Mouse (Mus musculus) fibroblast of lung, adult 2 months (primary cell): ENCODE data around the gene Atp2c1.

Experiments used
- DNase-seq: peaks from one replicate; pipeline ENCODE4 v3.0.0-alpha.2; 2011; ENCODE audit warnings: low read depth

Gene Atp2c1

DNA sequence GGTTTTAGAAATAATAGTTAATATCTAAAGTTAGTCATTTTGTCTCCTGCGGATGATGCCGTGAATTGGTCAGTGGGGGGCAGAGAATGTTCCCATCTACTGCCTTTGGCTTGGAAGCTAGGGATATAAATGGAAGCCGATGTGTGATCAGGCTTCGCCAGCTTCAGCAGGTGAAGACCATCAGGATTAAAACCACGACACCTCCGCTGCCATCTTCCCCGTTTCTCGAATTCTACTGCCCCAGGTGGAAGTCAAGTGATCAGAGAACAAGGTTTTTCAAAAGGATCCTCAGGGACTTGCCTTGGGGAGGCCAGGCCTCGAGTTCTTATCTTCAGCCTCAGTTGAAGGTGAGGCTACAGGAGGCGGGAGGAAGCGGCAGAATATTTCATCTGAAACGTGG lies at the start of gene Atp2c1:
Gene Atp2c1 (minus strand): TSS at position 101 of the 400 bp plus-strand sequence.
- no peak for DNase-seq

DNA sequence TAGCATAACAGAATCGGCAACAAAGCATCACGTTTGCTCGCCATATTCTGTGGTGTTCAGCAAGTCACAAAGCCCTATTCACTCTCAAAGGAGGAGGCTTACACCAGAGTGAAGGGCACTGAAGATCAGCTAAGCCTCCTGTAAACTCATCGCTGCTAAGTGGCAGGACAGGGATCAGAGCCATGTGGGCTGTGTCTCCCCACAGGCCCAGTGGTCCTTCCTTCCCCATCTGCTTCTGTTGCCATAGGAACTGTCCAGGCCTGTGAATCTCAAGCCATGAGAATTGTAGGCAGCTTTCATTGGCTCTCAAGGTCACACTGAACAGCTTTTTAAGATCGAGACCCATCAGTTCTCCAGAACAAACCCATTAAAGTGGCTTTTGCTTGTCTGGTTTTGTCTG lies 30.3 kb upstream of the Atp2c1 start:
- no peak for DNase-seq

DNA sequence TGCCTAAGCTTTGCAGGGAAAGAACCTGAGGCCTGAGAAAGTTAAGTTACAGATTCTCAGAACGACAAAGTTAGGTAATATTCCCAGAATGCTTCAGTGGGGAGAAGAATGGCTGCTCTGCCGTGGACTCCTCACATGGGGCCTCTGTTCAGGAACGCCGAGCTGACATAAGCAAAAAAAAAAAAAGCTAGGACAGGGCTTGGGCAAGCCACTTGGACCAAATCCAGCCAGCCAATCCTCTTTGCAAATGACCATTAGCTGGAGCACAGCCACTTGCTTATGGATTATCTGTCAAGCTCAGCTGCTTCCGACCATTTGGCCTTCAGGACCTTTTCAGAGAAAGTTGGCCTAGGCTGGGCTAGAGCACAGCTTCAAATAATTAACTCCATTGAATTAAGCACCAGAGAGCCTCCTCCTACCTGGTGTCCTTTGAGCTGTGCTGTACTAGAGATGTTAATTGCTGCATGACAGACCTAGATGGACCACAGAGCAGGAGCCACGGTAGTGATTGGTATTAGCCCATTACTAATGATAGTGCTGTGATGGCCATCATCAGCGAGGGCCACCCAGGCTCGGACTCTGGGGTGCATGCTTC lies 29.1 kb upstream of the Atp2c1 start:
- DNase-seq, result no peak

DNA sequence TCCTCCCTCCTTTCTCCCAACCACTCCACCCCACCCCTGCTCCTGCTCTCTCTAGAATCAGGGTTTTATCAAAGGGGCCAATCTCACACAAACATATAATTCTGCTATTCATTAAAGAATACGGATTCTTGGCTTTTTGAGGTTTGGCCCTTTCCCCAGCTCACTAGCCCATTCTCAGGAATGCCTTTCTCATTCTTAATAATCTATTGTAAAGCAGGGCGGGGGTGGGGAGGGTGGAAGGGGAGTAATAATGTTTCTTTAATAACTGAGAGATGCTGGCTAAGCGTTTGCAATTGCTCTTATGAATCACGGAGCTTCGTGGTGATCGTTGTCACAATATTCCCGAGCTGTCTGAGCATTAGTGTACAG lies 27.3 kb upstream of the Atp2c1 start:
- no peak for DNase-seq

DNA sequence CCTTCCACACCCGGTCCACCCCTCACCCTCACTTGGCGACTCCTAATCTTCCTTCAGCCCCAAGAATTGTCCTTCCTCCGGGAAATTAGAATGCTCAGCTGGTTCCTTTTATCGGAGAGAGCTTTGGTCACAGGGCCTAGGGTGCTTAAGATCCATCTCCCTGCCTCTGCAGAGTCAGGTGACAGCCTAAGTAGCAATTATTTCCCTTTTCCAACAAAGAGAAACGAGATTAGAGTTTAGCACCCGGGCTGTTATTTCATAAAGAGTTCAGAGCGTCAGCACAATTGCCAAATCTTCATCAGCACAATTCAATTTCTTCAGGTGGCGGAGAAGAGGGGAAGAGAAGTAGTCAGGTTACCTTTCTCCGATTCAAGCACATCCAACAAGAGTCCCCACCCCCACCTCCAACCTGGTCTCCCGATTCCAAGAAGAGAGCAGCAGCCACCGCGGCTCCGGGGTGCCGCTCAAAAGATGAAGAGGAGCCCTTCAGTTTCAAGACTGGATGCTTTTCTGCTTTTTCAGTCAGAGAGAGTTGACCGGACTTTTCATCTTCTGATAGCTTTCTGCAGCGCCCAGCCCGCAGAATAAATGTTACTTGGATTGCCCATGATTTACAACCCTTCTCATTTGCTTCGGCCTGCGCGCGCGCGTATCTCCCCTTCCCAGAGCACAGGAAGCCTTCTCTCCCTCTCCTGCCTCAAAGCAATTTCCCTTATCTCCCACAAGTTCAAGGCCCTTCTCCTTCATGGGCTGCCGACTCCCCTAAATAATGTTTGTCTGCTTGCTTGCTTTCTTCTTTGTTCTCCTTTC lies 26.7 kb upstream of the Atp2c1 start:
- no peak for DNase-seq

DNA sequence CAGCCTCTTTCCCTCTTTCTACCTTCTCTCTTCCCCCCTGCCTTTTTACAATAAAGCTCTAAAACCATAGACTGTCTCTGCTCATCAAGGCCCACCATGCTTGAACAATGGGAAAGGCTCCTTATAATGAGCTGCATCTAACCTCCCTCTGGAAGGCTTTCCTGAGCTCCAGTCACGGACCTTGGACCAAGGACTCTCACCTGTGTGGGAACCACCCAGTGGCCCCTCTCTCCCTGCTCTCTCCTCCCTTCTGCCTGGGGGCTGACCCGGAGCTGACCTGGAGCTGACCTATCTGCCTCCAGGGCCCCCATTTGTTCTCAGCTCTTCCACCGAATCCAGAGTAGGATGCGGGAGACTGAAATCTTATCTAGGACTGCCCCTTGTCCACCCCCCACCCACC lies 24.3 kb upstream of the Atp2c1 start:
- no peak for DNase-seq

DNA sequence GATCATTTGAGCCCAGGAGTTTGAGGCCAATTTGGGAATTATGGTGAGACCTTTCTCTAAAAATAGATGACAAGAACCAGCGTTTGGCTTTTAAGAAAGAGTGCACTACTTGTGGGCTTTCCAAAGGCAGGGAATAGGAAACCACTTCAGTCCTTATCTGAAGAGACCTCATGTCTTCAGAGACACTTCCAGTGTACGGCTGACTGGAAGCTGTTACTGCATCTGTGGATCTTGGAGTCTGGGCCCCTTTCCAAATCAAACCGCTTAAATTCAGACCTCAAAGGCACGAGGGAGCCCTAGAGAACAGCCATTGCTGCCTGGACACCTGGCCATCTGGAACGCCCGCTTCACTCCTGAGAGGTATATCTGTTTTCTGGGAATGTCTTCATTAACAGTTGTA lies 22.0 kb upstream of the Atp2c1 start:
- DNase-seq, result no peak

DNA sequence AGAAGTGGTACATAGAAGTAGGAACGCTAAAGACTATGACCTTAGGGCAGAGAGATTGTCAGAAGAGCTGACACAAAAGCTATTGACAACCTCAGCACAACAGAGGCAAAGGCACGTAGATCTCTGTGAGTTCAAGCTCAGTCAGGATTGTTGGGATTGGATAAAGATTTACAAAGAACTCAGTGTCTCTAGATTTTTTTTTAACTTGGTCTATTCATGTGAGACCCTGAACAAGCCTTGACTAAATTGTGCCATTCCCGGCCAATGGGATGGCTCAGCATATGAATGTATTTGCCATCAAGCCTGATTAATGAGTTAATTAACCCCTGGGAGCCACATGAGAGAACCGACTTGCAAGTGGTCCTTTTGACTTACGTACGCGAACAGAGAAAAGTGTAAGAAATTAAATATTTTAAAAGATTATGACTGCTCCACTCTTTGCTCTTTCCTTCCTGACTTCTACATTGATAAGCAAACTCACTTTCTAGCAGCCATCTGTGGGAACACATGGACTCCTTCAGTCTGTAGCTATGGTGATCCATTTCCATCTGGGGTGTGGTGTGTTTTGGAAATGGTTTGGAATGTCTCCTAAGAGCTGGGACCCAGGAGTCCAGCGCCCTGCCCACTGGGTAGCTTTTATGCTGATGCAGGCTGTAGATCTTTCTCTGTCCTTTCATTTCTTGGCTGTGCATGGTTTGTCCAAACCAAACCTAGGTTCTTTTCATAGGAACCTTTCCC lies 17.1 kb upstream of the Atp2c1 start:
- no peak for DNase-seq

DNA sequence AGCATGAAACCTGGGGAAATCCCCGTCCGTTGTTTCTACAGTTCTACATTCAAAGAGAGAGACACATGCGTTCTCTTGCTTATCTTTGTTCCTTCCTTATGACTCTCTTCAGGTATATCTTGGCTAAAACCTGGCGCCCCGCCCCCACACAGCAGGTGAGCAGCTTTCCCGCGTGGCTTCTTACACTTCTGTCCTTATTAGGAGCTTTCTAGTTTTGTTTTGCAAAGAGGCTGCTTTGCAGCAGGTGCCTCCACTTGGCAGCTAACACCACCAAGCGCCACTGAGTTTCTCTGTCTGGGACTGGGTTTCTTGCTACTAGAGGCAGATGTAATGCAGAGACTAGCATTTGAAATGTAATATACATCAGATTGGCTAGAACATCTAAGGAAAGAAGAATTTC lies 10.4 kb upstream of the Atp2c1 start:
- no peak for DNase-seq

DNA sequence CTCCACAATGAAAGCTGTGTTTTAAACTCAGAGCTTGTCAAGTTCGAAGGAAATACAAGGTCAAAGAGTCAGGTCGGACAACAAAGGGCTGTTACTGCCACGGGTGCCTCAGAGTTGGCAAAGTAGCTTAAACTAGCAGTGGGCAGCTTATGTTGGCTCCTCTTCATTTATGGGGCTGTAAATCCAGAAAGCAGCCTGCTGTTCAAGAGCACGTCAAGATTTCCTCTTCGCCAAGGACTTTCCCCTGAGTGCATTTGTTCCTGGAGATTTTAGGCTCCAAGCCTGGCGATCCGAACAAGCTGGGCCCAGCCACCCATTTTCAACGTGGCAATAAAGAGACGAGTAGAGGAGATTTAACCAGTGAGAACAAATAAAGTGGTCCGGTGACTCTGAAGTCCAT lies 9.8 kb upstream of the Atp2c1 start:
- no peak for DNase-seq

DNA sequence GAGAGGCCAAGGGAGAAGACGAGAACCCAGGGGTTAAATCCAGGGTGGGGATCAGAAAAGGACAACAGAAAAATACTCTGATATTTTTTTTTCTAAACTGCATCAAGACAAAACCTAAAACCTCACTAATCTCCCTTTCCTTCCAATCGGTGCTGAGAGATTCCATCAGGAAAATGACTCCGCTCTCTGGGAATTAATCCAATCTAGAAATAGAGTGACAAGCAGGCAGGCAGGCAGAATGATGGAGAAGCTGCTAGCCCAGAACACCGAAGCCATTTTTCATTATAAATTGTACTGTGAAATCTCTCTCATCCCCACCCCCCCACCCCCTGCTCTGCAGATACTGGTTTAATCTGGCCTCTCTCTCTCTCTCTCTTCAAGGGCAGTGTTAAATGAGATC lies 1.8 kb downstream of the Atp2c1 start:
- DNase-seq, result no peak

DNA sequence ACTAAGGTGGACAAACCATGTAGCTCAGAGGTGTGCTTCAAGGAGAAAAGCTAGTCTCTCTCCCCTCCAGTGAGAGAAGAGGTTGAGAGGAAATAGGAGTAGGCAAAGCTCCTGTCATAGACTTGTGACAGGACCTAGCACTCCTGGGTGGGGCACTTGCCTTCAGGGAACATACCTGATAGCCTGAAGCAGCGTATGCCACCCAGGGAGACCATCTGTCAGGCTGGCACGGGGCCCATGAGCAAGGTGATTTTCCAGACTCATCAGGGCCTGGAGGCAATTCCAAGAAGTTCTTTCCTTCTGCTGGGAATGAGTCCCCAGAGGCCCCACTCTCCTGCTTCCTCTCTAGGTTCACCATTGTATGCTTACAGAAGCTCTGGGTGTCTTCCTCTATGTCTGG lies 4.1 kb downstream of the Atp2c1 start:
- no peak for DNase-seq

DNA sequence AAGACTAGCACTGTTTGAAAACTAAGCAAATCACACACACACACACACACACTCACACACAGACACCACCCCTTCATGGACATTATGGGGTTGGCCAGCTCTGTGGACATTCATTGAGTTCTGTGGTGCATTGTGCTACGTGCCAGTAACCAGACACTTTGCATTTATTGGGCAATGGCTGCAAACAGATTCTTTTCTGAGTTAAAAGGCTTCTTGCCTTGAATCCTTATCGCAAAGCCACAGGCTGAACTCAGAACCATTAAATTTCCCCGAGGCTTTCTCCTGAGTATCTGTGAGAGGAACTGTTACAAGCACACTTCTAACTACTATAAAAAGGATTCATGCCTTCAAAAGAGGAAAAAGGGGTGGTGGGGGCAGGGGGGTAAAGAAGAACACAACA lies 5.1 kb downstream of the Atp2c1 start:
- DNase-seq, result no peak

DNA sequence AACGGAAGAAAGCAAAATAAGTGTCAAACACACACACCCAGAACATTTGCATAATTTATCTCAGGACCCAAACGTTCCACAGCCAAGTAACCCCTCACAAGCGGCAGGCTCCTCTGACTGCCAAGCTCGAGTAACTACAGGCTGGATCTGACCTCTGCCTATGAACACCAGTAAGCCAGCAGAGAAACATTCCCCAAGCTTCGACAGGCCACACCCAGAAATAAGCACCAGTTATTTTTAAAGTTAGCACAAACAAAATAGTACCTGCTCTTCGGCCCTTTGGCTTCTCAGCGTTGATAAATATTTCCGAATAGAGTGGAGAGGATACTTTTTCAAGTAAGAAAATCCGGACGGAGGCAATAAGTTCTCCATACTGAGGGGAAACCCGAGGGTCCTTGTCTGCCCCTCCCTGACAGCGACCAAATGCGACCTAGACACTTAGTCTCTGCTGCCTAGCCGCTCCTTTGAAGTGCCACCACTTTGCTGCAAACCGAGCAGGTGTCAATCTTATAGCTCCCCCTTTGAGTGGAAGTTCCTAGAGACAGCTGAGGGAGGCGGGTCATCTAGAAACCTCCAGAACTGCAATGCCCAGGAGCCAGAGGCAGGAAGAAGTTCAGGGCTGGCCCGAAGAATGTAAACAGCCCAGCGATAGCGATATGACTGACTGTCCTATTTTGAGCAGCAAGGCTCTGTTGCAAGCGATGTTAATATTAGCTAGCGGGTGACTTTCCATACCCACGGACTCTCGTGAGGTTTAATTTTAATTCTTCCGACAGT lies 6.2 kb downstream of the Atp2c1 start:
- DNase-seq, result no peak

DNA sequence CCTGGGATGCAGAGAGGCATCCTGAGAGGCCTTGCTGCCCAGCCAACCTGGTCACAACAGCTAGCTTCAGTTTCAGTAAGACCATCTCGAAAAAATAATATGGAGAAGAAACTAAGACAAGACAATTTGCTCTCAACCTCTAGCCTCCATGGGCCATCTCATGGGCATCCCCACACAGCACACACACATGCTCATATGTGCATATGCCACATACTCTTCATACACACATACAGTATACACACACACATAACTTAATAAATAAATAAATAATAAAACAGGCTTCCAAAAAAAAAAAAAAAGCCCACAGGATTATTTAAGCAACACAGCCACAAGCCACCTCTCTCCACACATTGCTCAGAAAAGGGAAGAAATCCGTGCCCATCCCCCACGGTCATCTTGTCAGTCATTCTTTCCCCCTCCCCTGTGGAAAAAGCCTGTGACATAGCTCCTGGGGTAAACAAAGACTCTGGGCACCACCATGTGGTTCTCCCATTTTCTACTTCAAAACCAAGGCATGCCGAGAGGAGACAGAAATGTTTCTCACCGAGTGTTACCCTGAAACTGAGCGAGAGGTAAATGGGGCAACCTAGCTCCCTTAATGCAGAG lies 7.7 kb downstream of the Atp2c1 start:
- DNase-seq, result no peak

DNA sequence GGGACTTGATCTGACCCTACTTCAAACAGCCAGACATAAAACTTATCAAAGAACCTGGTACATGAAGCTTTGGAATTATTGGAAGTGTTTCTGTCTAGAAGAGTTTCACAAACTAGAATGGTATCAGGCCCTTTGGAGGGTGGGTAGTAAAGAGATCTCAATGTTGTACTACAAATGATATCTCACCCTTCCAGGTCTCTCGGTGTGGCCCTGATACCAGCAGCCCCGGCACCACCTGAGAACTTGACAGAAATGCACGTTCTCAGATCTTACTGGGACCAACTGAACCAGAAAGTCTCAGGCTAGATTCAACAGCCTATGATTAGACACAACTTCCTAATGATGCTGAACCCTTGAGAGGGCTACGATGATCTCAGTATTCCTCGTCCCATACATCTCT lies 23.4 kb downstream of the Atp2c1 start:
- DNase-seq, result no peak

DNA sequence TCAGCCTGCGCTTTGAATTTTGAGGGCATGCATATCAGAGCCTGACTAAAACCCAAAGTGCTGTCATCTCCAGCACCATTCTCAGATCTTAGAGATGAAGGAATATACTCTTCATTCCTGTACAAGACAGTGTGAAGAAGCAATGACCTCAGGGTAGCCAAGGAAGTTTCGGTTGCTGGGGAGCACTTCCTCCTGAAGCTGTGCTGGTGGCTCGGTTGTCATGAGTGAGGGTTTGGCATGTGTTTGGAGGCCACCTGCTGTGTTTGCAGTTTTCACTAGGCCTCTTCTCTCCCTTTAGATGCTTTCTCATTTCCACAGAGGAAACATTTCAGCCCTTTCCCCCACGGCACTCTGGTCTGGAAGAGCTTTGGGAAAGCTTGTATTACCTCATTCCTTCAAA lies 24.7 kb downstream of the Atp2c1 start:
- DNase-seq, result no peak

DNA sequence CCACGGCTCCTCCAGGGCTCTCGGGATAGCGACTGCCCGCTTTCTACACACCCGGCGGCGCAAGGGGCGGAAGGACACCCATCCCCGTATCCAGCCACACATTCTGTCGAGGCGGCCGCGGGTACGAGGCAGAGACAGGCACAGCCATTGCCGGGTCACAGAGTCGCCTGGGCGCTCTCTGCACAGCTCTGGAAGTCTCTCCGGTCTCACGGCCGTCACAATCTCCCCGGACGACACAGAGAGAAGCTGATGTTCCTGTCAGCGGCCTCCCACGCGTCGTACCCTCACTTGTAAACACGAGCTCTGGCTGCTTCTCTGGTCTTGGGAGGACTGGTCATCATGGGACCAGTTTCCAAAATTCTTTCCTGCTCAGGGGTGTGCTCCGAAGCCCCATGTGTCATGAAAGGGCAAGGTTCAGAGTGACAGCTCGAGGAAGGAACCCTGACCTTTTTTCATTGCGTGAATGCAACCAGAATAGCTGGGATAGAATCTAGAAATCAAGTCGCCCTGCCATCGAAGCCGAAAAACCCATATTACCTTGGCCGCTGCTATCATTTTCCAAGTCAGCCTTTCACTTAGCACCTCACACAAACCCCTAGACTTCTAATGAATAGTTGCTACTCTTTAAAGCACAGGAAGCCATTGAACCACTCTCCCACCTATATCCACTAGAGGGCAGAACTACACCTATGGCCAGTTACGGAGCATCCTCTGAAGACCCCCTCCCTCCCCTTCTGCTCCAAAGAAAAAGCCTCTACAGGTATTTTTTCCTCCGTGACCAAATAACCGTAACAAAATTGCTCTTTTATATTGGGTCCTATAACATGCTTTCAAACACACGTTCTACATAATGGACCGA lies 31.6 kb downstream of the Atp2c1 start:
- peak; percentile 31 for DNase-seq

DNA sequence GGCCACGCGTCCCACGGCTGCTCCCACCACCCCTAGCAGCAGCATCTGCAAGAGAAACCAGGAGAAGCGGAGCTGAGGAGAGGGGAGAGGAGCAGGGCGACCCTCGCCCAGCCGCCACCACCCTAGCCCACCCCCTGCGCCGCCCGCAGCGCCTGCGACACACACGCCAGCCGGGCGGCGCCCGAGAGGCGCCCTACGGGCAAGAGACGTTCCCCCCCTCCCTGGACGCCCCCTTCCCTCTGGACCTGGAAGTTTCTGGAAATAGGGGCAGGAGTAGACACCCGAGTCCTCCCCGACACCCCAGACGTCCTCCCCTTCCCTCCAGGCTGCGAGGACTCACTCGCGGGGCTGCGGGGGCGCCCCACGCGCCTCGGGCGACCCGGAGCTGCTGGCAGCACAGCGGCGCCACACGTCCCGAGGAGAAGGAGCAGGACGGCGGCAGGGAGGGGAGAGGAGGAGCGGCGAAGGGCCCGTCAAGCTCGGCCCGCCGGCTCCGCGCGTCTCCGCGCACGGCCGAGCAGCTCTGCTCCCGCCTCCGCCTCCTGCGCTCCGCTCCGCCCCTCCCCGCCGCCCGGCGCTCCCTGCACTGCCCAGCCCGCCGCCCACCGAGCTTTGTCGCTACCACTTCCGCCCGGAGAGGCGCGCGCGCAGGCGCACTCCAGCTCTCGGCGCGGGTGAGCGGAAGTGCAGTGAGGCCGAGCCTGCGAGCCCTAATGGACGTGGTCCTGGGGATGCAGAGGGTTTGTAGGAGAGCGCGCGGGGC lies 32.4 kb downstream of the Atp2c1 start:
- peak; percentile 79 for DNase-seq

DNA sequence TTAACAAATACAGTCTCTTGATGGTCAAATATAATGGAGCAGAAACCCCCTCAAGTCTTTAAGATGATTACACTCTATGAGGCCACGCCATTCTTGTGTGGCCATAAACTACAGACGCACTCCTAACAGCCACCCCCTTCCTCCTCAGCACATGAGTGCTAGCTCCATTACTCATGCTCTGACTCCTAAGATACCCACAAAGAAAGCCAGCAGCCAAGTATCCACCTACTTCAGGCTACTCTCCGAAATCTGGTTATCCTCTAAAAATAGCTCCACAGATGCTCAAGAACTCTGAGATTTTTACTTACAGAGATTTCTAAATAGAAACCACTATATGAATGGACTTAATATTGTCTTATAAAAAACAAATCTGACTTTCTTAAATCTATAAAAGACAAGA lies 34.4 kb downstream of the Atp2c1 start:
- DNase-seq, result peak; percentile 44
